Mouse (Mus musculus) activated CD4-positive, CD25-positive, alpha-beta regulatory T cell, adult 4 months (primary cell): Measurements from ENCODE around the gene 4930558K02Rik. TPM values are rescaled to one million over a fixed set of nuclear protein-coding genes. Genes with fewer than 3 reads are reported as not detected.
A peak's percentile ranks its signal among the peaks of the same experiment; 100 is the strongest.

Experiments used
- ATAC-seq: one replicate; pipeline ENCODE4 v1.8.0; 2017
- polyA plus RNA-seq, 2 experiments: library from polyadenylated mRNA; unstranded; fragments of 100-300 nt; shearing (Covaris generic); gene quantifications; one replicate each; pipeline ENCODE4 v1.2.1; 2017

Gene 4930558K02Rik
- polyA plus RNA-seq, 2 experiments from 2014 or later, result not detected

DNA sequence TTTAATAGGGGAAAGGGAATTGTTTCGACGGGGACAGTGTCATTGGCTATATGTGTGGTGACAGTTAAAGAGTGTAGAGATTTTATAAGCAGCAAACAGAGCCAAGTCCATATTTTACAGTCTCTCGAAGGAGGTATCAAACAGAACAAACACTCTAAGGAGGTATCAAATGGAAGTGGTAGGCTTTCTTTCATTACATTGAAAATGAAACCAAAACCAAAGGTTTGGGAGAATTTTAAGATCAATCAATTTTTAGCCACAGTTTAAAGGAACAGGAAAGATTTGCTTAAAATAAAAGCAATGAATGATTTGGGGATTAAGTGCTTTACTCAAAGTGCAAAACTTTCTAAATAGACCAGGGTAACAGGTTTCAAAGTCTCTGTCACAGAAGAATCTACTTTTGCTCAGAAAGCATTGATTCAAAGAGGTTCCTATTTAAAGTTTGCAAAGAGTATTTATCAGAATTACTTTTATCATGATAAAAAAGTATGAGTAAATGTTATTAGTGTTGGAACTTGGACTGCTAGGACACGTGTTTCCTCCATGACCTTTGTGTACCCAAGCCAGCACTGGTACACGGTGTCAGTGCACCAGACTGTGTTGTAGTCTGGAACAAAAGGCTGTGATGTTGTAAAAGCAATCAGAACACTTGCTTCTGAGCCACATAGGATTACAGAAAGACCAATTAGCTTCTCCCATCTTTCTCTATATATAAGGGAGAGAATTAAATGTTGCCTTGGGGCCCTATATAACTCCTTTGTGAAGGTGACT, 28.2 kb downstream of the 4930558K02Rik start:
- ATAC-seq, result peak; percentile 92

GRCm38 (mm10) chr1:161942082-161942481, 37.4 kb downstream of the 4930558K02Rik start:
- no peak for ATAC-seq

- no peak for ATAC-seq
Observed at GRCm38 (mm10) chr1:161932286-161932685, 47.1 kb downstream of the 4930558K02Rik start.

DNA sequence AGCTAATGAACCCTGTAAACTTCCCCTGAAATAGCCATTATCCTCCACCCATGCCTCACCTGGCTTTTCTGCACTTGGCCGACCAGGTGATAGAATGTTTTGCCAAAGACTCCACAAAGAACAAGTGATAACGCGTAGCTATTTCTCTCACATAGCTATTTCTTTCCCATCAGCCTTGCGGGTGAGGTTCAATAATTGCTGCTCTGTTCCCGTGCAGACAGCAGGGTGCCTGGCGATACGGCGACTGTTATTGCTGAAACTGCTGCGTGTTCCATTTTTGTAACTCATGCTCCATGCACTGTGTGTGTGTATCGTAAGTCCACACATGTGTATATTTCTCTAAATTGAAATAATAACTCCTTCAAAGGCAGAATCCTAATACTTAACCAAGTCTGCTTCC, 47.6 kb downstream of the 4930558K02Rik start:
- no peak for ATAC-seq

DNA sequence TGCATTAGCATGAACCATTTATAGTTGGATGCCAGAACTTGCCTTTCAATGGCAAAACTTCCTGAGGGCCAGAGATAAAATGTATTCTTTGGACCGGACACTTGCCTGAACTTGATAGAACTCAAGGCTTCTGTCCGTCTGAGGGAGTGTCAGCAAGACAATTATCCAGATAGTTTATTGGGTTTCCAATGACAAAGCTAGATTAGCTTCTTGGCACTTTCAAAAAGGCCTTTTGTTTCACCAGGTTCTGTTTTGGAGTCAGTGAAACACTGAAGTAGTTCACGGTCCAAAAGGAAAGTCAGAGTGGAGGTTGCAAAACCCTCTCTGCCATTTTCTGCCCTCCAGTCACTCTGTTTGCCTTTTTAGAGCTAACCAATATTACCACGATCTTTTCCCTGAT, 48.1 kb downstream of the 4930558K02Rik start:
- no peak for ATAC-seq

GRCm38 (mm10) chr1:161927976-161928375, 51.5 kb downstream of the 4930558K02Rik start:
- no peak for ATAC-seq

DNA sequence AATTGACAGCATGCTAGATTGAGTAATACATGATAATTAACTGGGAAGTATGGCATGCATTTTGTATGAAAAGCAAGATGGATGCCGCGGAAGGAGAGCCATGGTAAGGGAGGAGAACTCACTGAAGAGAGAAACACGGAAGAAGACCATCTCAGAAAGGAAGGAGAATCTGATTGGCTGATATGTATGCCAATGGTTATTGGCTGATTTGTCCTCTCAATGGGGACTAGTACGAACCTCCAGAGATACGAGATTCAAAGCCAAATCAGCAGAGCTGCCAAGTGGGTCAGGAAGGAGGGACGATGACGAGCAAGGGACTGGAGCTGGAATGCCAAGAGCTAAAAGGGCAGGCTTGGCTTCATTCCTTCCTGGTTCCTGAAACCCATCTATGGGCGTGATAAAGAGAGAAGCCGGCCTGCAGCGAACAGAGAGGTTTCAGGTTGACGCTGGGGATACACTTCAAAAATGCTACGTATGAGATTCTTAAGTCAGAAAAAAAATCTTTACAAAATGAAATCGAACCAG, 54.1 kb downstream of the 4930558K02Rik start:
- no peak for ATAC-seq

- ATAC-seq, result no peak
Observed at GRCm38 (mm10) chr1:161924321-161924720, 55.1 kb downstream of the 4930558K02Rik start.

- ATAC-seq, result peak; percentile 87
Observed at GRCm38 (mm10) chr1:161921928-161922327, 57.5 kb downstream of the 4930558K02Rik start.

DNA sequence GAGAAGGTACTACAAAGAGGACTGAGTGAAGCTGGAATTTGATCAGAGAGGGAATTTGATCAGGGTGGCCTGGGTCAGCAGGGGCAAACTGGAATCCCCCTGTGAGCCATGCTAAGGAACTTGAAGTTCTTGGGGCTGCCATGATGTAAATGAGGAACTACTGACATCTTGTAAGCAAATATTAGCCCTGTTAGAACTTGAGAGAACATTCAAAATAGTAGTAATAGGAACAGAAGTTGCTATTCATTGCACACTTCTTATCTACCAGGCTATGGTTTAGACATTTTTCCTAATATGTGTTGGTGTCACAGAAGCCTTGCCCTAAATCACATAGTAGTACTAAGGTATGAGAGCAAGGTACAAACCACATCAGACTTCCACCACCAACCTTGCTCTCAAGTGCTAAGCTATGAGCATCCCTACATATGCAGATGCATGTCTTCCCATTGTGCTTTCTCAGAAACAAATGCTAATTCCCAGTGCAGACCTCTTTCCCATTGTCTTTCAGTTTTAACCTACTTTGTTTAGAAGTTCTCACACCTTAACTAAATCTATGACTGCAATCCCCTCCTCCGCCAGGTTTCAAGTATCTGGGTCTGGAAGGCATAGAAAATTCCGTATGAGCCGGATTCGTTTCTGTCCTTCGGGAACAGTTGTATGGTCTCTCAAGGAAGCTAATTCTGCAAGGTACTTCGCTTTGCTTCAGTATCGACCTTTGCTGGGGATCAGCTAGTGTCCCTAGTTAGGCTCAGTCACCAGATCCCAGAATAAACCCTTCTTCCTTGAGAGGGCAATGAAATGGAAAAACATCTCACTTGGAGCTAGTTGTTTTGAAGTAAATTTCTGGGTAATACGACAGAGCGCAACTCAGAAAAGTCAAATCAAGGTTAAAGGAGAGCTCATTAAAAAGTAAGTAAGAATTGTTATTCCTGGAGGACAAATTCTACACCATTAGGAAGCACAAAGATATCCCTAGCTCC, 58.7 kb downstream of the 4930558K02Rik start:
- no peak for ATAC-seq

DNA sequence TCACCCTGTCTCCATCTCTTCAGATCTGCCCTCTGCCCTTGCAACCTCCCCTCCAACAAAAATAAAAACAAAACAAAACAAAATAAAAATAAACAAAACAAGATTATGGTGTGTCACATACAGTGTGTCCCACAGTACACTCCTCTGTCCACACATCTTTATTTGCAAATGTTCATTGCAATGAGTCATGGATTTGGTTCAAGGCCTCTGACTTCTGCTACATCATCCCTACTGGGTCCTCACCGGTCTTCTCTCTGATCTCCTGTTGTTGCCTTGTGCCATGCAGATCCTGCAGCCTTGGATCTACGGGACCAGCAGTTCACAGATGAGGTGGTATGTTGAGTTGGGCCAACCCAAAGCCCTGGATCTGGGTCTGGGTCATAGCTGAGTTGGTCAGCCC, 59.8 kb downstream of the 4930558K02Rik start:
- no peak for ATAC-seq

GRCm38 (mm10) chr1:161918682-161919372, 60.6 kb downstream of the 4930558K02Rik start:
- no peak for ATAC-seq

GRCm38 (mm10) chr1:161917940-161918484, 61.4 kb downstream of the 4930558K02Rik start:
- ATAC-seq, result no peak

DNA sequence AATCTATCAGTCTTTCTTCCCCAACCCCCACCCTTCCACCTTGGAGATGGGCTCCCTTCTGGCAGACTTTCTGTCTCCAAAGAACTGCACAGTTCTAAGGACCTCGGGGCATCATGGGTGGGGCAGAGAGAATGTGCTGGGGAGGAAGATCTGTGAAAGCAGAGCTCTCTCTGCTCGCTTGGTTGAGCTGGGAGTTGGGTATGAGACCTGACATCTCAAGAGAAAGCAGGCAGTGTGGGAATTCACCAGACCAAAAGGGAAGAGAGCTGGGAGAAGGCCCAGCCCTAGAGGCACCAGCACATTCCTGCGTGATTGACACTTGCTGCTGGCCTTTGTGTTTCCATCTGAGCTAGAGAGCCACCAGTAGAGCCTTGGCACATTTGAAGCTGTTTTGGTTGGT, 63.4 kb downstream of the 4930558K02Rik start:
- no peak for ATAC-seq

DNA sequence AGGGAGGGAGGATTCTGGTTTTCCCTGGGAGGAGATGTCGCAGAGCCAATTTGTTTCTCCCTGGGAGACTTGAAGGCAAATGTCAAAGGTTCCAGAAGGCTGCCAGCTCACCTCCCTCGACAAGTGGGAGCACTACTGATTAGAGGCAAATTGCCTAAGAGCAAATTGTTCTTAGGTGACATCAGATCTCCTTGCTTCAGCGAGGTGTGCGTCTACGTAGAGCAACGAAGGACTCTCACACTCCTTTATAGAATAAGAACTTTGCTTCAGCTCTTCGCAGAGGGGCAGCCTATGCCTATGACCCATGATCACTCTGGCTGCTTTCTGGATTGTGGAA, 65.8 kb downstream of the 4930558K02Rik start:
- ATAC-seq, result no peak

- no peak for ATAC-seq
Observed at GRCm38 (mm10) chr1:161912940-161913647, 66.3 kb downstream of the 4930558K02Rik start.

DNA sequence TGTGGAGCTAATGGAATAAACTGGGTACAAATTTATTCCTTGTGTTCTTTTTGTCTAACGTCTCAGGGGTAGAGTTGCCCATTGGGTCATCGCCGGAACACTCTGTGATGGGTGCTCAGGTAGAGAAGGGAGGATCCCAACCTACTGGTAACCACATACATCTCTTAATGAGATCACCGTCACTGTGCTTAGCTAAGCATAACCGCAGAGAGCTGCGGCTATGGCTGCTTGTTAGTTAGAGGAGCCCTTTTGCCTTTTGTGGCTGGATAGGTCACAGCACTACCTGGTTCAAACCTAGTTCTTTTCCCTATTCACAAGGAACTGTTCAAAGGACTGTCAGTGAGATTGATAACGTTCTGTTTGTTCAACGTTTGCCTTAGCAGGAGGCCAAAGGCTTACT, 70.4 kb downstream of the 4930558K02Rik start:
- no peak for ATAC-seq

GRCm38 (mm10) chr1:161907795-161908457, 71.5 kb downstream of the 4930558K02Rik start:
- peak; percentile 80 for ATAC-seq

GRCm38 (mm10) chr1:161907111-161907510, 72.3 kb downstream of the 4930558K02Rik start:
- peak; percentile 77 for ATAC-seq

- no peak for ATAC-seq
Observed at GRCm38 (mm10) chr1:161902692-161903452, 76.6 kb downstream of the 4930558K02Rik start.
